Mouse (Mus musculus) R1 (cell line): Measurements from ENCODE around the gene Glis2.

Source experiments
- DNase-seq: peaks from one replicate; pipeline ENCODE4 v3.0.0-alpha.2; 2018; ENCODE audit warnings: low read depth, low spot score

Gene Glis2

GRCm38 (mm10) chr16:4659326-4659725 lies 64.8 kb downstream of the Glis2 start:
- DNase-seq, result peak; percentile 27

- DNase-seq, result no peak
These were observed 67.1 kb downstream of the Glis2 start for GRCm38 (mm10) chr16:4661605-4662004.

GRCm38 (mm10) chr16:4663806-4664205 lies 69.3 kb downstream of the Glis2 start:
- peak; percentile 57 for DNase-seq

GRCm38 (mm10) chr16:4665726-4666125 lies 71.2 kb downstream of the Glis2 start:
- DNase-seq, result no peak

- peak; percentile 79 for DNase-seq
These were observed 72.8 kb downstream of the Glis2 start for GRCm38 (mm10) chr16:4667190-4667808.

GRCm38 (mm10) chr16:4670317-4670716 lies 75.8 kb downstream of the Glis2 start:
- no peak for DNase-seq

GRCm38 (mm10) chr16:4674091-4674490 lies 79.6 kb downstream of the Glis2 start:
- no peak for DNase-seq
